Mouse (Mus musculus) right cerebral cortex, postnatal 4 days (tissue): ENCODE data around the gene Polr1e.
"Not testable (repeated sequence)": the region's sequence is repeated elsewhere in the genome, so short reads cannot be mapped to it uniquely, and the experiment has no call there.

Experiments used
- DNase-seq: peaks from one replicate; pipeline ENCODE4 v3.0.0-alpha.2; 2022

Gene Polr1e

GRCm38 (mm10) chr4:45063836-45064235 is 45.5 kb downstream of the Polr1e start:
- not testable (repeated sequence) for DNase-seq

DNA sequence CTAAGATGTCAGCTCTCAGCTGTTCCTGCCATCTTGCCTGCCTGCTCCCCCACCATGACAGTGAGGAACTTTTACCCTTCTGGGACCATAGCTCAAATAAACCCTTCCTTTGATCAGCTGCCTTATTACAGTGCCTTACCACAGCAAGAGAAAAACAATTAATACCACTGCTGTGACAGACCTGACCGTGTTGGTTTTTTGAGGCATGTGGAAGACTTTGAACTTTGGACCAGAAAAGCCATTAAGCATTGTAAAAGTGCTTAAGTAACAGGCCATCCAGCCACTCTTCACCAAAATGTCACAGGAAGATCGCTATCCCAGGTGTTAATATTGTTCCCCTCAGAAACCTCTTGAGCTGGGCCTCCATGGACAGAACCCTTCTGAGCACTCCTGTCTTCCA is 46.2 kb downstream of the Polr1e start:
- DNase-seq: no peak

GRCm38 (mm10) chr4:45066036-45066730 is 47.8 kb downstream of the Polr1e start:
- DNase-seq: no peak

DNA sequence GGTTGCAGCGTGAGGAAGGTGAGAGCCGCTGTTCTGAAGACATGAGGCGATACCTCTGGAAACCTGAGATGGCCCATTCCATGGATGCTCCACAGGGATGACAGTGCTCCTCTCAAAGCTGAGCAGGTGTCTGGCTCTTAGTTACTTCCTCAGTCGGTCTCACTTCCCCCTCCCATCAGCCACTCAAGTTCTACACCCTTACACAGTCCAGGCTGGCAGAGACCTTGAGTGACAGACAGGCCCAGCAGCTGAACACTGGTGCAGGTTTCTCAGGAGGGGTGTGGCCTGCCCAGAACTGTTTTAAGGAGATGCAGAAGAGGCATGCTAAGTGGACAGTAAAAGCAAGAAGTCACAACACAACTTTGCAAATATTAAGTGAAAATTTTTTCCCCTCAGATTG is 49.4 kb downstream of the Polr1e start:
- DNase-seq: no peak

DNA sequence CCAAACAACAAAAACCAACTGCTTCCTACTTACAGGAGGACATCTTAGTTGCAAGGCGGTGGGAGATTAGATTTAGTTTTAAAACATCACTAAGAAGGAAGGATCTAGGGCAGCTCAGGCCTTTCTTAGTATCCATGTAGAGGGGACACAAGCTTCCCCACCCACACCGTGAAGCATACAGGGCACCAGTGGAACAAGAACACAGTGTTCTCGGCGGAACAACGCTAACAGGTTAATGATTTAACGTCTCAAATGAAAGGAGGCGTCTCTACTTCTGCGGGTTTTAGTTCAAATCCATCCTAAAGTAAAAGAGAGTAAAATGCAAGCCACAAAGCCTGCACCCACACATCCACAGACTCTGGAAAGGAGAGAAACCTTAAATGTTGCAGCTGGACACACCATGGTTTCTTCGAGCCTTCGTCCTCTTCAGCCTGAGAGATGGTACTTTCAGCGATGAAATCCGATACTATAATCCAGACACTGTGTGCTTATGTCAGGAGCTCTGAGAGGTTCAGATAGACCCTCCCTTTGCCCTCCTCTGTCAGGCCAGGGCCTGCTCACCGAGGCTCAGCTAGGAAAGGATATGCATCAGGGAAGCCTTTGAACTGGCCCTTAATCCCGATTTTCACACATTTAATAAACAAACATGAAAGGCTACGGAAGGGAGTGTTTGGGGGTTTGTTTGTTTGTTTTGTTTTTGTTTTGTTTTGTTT is 54.0 kb downstream of the Polr1e start:
- DNase-seq: no peak

DNA sequence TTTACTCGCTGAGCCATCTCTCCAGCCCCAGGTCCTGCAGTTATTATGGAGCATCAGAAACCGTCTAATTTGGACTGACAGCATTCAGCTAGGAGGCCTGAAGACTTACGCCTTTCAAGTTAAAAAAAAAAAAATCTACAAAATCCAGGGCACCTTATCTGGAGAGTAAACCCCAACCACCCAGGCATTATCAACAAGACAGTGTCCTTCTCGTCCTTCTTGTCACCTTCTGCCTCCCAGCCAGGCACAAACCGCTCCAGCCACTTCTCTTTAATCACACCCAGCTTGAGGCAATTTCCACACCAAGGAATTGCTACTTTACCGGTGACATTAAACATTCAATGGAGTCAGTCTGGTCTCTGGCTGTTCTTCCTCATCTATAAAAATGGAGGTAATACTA is 55.2 kb downstream of the Polr1e start:
- no peak for DNase-seq

DNA sequence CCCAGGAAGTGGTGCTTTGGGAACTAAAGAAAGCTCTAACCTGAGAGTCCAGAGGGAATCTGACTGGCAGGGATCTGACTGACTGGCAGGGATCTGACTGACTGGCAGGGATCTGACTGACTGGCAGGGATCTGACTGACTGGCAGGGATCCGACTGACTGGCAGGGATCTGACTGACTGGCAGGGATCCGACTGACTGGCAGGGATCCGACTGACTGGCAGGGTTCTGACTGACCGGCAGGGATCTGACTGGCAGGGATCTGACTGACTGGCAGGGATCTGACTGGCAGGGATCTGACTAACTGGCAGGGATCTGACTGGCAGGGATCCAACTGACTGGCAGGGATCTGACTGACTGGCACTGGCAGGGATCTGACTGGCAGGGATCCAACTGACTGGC is 62.7 kb downstream of the Polr1e start:
- DNase-seq: not testable (repeated sequence)

GRCm38 (mm10) chr4:45082951-45083350 is 64.6 kb downstream of the Polr1e start:
- DNase-seq: no peak

DNA sequence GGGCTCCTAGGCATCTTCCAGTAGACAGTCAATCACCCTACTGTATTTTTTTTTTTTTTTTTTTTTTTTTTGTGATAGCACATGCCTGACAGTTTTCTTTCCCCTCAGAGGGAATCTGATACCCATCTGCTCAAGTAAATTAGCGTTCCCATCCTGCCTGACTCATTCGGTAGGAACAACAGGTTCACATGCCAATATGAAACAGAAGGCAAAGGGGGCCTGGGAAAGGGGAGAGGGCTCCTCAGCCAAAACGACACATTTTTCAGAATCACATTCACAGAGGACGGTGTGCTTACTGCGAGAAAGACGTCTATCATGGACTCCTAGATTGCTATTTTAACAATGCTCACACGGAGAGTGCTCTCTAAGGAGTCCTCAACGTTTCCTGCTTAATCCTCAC is 65.1 kb downstream of the Polr1e start:
- no peak for DNase-seq

DNA sequence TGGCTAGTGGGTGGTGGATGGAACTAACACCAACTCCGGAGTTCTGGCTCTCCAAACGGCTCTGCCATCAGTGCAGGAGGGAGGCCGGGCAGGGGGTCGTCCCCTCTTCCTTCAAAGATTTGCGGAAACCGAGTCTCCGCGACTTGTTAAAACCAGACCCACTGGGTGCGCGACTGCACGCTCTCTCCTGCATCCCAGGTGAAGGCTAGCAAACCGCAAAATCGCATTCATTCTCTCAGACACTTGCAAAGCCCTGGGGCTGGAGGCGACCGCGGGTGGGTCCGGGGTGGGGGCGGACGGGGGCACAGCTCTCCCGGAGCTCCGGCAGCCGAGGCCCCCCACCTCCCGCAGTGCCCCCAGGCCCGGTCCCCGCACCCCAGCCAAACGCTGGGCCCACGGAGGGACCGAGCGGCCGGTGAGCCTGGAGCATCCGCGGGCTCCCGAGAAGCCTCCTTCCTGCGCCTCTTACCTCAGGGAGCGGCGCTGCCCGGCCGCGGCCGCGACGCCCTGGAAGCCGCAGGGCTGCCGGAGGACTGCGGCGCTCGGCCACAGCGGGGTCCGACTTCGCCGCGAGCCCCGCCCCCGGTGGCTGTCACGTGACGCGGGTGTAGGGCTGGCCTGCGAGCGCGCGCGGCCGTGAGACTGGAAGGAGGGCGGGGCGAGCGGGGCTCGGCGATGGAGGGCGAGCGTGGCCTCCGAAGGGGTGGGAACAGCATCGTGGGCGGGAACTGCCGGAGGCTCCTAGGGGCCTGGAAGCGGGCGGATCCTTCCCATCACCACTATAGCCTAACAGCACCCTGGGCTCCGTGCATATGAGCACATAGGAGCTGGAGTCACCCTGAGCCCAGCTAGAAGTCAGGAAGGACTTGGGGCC is 65.9 kb downstream of the Polr1e start, which contains the start of gene Fbxo10:
TSS of gene Fbxo10 (minus strand) at position 584 of the 874 bp plus-strand sequence.
- peak; percentile 92 for DNase-seq

GRCm38 (mm10) chr4:45084895-45085290 is 66.5 kb downstream of the Polr1e start:
- DNase-seq: no peak
